Mouse (Mus musculus): ENCODE measurements around the gene Abcb11.

Abcb11 gene

GRCm38 (mm10) chr2:69248221-69248755 is 94.1 kb downstream of the Abcb11 start:
- DNase-seq, result no peak

- no peak for DNase-seq
Measured at GRCm38 (mm10) chr2:69247081-69247480, 95.3 kb downstream of the Abcb11 start.

- no peak for DNase-seq
Measured at GRCm38 (mm10) chr2:69244924-69245323, 97.5 kb downstream of the Abcb11 start.

GRCm38 (mm10) chr2:69239315-69239714 is 103.1 kb downstream of the Abcb11 start:
- no peak for DNase-seq

- DNase-seq, result no peak
Measured at GRCm38 (mm10) chr2:69234976-69235678, 107.3 kb downstream of the Abcb11 start.

- no peak for DNase-seq
Measured at GRCm38 (mm10) chr2:69232101-69232500, 110.3 kb downstream of the Abcb11 start.

GRCm38 (mm10) chr2:69230137-69230536 is 112.3 kb downstream of the Abcb11 start:
- DNase-seq, result no peak

- no peak for DNase-seq
Measured at GRCm38 (mm10) chr2:69228635-69229034, 113.8 kb downstream of the Abcb11 start.

- DNase-seq, result no peak
Measured at GRCm38 (mm10) chr2:69226876-69227275, 115.5 kb downstream of the Abcb11 start.

GRCm38 (mm10) chr2:69224724-69225123 is 117.7 kb downstream of the Abcb11 start:
- no peak for DNase-seq

GRCm38 (mm10) chr2:69222815-69223214 is 119.6 kb downstream of the Abcb11 start:
- no peak for DNase-seq

GRCm38 (mm10) chr2:69221868-69222416 is 120.5 kb downstream of the Abcb11 start:
- DNase-seq, result no peak

- DNase-seq, result no peak
Measured at GRCm38 (mm10) chr2:69215242-69215641, 127.2 kb downstream of the Abcb11 start.

GRCm38 (mm10) chr2:69212652-69213051 is 129.8 kb downstream of the Abcb11 start:
- DNase-seq, result no peak

- DNase-seq, result no peak
Measured at GRCm38 (mm10) chr2:69210773-69211172, 131.6 kb downstream of the Abcb11 start, which contains the start of gene G6pc2. Gene G6pc2, plus strand, starts transcription at chr2:69211073.

- no peak for DNase-seq
Measured at GRCm38 (mm10) chr2:69209684-69210083, 132.7 kb downstream of the Abcb11 start.

- no peak for DNase-seq
Measured at GRCm38 (mm10) chr2:69206523-69206922, 135.9 kb downstream of the Abcb11 start.

GRCm38 (mm10) chr2:69205791-69206351 is 136.5 kb downstream of the Abcb11 start, which contains the start of gene Spc25:
Gene Spc25, minus strand, starts transcription at chr2:69206194.
- peak; percentile 95 for DNase-seq

- peak; percentile 49 for DNase-seq
Measured at GRCm38 (mm10) chr2:69205185-69205584, 137.2 kb downstream of the Abcb11 start.

- DNase-seq, result no peak
Measured at GRCm38 (mm10) chr2:69193555-69193954, 148.9 kb downstream of the Abcb11 start.

- DNase-seq, result no peak
Measured at GRCm38 (mm10) chr2:69191059-69191458, 151.4 kb downstream of the Abcb11 start.

- DNase-seq, result no peak
Measured at GRCm38 (mm10) chr2:69189222-69189621, 153.2 kb downstream of the Abcb11 start.

- no peak for DNase-seq
Measured at GRCm38 (mm10) chr2:69188732-69189131, 153.7 kb downstream of the Abcb11 start.

Data from kidney, adult 11 months (tissue).